Mouse (Mus musculus): ENCODE measurements at regions not wholly inside any gene's neighbourhood (a gene's known extent, or its start where the extent isn't known, plus 50 kb on each side); places are given as distances from the start of the nearest gene placed in this dataset.

DNA sequence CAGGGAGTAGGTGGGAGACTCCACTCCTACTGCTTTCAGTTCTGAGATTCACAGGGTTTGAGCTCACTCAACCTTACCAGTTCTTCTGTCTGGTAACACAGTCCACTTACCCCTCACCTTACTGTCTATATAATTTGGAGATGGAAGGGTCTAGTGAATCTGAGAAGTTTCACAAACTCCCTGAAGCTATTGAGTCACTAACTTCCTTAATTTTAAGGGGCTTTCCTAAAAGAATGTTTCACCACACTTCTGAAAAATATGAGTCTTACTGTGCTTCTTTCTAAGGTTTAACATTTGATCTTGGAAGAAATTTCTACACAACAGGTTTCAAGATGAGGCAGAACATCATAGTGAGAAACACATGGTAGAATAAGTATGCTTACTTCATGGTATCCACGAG, 166.6 kb upstream of the Tet2 start:
- WGBS, result 70% methylated on average over 1 of the region's 1 CpGs

DNA sequence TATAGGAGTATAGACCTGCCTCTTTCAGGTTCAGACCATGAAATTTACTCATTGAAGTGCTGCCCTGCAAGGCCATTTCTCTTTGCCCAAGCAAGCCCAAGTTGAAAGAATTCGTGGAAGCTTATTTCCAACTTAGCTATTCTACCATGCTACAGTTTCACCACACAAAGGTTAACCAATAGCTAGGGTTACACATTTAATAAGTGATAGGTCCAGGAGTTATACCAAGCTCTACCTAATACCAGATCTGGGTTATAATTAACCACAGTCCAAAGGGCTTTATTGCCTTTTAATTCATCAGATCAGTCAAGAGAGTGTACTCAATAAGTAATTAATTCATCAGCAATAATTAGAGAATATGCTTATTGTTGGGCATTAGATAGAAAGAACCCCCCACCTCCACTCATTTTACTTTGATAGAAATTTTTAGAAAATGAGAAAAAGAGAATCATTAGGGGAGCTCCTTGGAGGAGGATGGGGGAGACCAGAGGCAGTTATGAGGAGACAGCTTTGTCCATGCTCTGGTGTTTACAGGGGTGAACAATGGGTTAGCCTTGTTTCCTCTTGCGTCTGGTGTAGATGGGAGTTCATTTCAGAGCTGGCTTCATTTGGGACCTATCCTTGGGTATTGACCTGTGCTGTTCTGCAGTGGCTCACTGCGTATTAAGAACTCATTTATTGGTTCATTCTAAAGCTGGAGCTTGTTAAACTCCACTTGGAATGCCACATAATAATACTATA, 177.8 kb upstream of the Tet2 start:
- Histone ChIP-seq H3K9me3 (ENCODE audit: control insufficient read depth, low read length) (no peaks in the 10 kb centered on the region), H3K4me3 (ENCODE audit: low read depth, low read length) (no peak overlapping the region), H3K27me3 (ENCODE audit: control insufficient read depth, insufficient read depth, low read length) (no peaks in the 10 kb centered on the region), H3K36me3 (ENCODE audit: control insufficient read depth, insufficient read depth, low read length) (no peaks in the 10 kb centered on the region), H3K27ac (replicated peaks; ENCODE audit: low read depth, low read length) (no peak overlapping the region), H3K4me1 (ENCODE audit: control insufficient read depth, insufficient read depth, low read length) (no peaks in the 10 kb centered on the region), H3K4me2 (ENCODE audit: low read depth, severe bottlenecking) (no peak overlapping the region), H3K9ac (ENCODE audit: low read length) (no peak overlapping the region)
- ATAC-seq (ENCODE audit: insufficient number of reproducible peaks, low FRiP score, low TSS enrichment, low read depth) (no peak), DNase-seq (ENCODE audit: low spot score) (no peak)
- WGBS, result 75% methylated on average over 3 of the region's 3 CpGs

More for the DNA sequence above, 166.6 kb upstream of the Tet2 start:
- no peak overlapping the region for H3K27ac ChIP-seq (replicated peaks; ENCODE audit: low read depth, low read length)
- no peaks in the 10 kb centered on the region for H3K27me3 ChIP-seq (ENCODE audit: control insufficient read depth, insufficient read depth, low read length)
- H3K4me3 ChIP-seq (ENCODE audit: low read depth, low read length), result no peak overlapping the region
- H3K4me1 ChIP-seq (ENCODE audit: control insufficient read depth, insufficient read depth, low read length), result no peaks in the 10 kb centered on the region
- ATAC-seq (ENCODE audit: insufficient number of reproducible peaks, low FRiP score, low TSS enrichment, low read depth) (no peak), DNase-seq (ENCODE audit: low spot score) (no peak)
- no peaks in the 10 kb centered on the region for H3K9me3 ChIP-seq (ENCODE audit: control insufficient read depth, low read length)
- no peaks in the 10 kb centered on the region for H3K36me3 ChIP-seq (ENCODE audit: control insufficient read depth, insufficient read depth, low read length)
- H3K9ac ChIP-seq (ENCODE audit: low read length), result no peak overlapping the region
- H3K4me2 ChIP-seq (ENCODE audit: low read depth, severe bottlenecking), result no peak overlapping the region

DNA sequence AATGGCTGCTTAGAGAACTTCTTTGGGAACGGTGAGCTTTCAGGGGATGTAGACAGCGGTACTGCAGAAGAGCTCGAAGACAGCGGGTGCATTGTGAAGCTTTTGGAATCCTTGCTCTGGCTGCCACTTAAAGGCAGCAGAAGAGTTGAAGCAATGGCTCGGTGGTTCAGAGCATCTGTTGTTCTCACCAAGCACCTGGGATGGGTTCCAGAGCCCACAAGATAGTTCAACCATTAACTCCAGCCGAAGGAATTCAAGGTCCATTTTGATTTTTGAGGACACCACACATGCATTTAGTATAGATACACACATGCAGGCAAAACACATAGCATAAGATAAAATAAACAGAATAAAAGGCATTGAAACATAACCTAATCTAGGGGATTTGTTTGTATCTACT, 181.9 kb upstream of the Tet2 start:
- Histone ChIP-seq H3K4me3 (ENCODE audit: low read depth, low read length) (no peak overlapping the region), H3K9me3 (ENCODE audit: control insufficient read depth, low read length) (no peaks in the 10 kb centered on the region), H3K4me1 (ENCODE audit: control insufficient read depth, insufficient read depth, low read length) (no peaks in the 10 kb centered on the region), H3K27ac (replicated peaks; ENCODE audit: low read depth, low read length) (no peak overlapping the region), H3K27me3 (ENCODE audit: control insufficient read depth, insufficient read depth, low read length) (no peaks in the 10 kb centered on the region), H3K36me3 (ENCODE audit: control insufficient read depth, insufficient read depth, low read length) (no peaks in the 10 kb centered on the region), H3K9ac (ENCODE audit: low read length) (no peak overlapping the region), H3K4me2 (ENCODE audit: low read depth, severe bottlenecking) (no peak overlapping the region)
- ATAC-seq (ENCODE audit: insufficient number of reproducible peaks, low FRiP score, low TSS enrichment, low read depth), result no peak
- no peak for DNase-seq (ENCODE audit: low spot score)
- WGBS, result 91% methylated on average over 6 of the region's 6 CpGs

DNA sequence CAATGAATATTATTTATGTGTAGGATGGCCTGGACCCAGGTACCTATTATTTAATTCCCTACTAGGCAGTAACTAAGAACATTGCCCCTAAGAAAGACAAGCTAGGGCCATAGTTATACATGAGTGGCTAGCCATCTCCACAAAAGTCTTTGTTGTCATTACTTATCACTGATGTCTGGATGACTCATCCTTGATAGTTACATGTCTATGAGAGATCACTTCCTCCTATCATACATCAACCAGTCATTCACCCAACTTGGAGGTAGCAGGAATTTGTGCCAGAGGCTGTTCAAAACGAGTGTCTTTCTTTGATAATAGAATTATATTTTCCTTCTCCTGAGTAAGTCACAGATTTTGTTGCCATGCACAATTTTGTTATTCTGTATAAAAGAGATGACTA, 190.7 kb upstream of the Tet2 start:
- H3K9ac ChIP-seq (ENCODE audit: low read length), result no peak overlapping the region
- H3K27ac ChIP-seq (replicated peaks; ENCODE audit: low read depth, low read length), result no peak overlapping the region
- H3K9me3 ChIP-seq (ENCODE audit: control insufficient read depth, low read length), result no peaks in the 10 kb centered on the region
- WGBS, result 73% methylated on average over 1 of the region's 1 CpGs
- ATAC-seq (ENCODE audit: insufficient number of reproducible peaks, low FRiP score, low TSS enrichment, low read depth), result no peak
- no peak for DNase-seq (ENCODE audit: low spot score)
- H3K36me3 ChIP-seq (ENCODE audit: control insufficient read depth, insufficient read depth, low read length), result no peaks in the 10 kb centered on the region
- no peaks in the 10 kb centered on the region for H3K27me3 ChIP-seq (ENCODE audit: control insufficient read depth, insufficient read depth, low read length)
- no peak overlapping the region for H3K4me3 ChIP-seq (ENCODE audit: low read depth, low read length)
- H3K4me1 ChIP-seq (ENCODE audit: control insufficient read depth, insufficient read depth, low read length), result no peaks in the 10 kb centered on the region
- no peak overlapping the region for H3K4me2 ChIP-seq (ENCODE audit: low read depth, severe bottlenecking)

DNA sequence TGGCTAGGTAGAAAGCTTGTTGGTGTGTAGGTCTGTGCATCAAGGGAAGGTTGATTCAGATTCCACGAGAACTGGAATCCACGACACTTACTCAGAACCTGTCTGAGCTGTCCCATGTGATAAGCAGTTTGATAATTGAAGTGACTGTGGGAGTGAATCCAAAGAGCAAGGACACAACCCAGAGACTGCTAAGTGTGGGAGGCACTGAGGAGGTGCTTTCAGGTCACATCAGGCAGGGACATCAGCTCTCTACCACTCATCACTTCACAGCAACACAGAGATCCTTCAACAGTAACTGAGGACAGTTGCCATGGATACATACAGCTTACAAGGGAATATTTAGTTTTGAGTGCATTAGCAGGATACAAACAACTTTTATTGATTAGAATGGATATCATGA, 194.0 kb upstream of the Tet2 start:
- Histone ChIP-seq H3K4me3 (ENCODE audit: low read depth, low read length) (no peak overlapping the region), H3K9me3 (ENCODE audit: control insufficient read depth, low read length) (no peaks in the 10 kb centered on the region), H3K9ac (ENCODE audit: low read length) (no peak overlapping the region), H3K27ac (replicated peaks; ENCODE audit: low read depth, low read length) (no peak overlapping the region), H3K4me1 (ENCODE audit: control insufficient read depth, insufficient read depth, low read length) (no peaks in the 10 kb centered on the region), H3K4me2 (ENCODE audit: low read depth, severe bottlenecking) (no peak overlapping the region), H3K27me3 (ENCODE audit: control insufficient read depth, insufficient read depth, low read length) (no peaks in the 10 kb centered on the region), H3K36me3 (ENCODE audit: control insufficient read depth, insufficient read depth, low read length) (no peaks in the 10 kb centered on the region)
- no peak for DNase-seq (ENCODE audit: low spot score)
- WGBS, result 85% methylated on average over 2 of the region's 2 CpGs
- ATAC-seq (ENCODE audit: insufficient number of reproducible peaks, low FRiP score, low TSS enrichment, low read depth), result no peak

DNA sequence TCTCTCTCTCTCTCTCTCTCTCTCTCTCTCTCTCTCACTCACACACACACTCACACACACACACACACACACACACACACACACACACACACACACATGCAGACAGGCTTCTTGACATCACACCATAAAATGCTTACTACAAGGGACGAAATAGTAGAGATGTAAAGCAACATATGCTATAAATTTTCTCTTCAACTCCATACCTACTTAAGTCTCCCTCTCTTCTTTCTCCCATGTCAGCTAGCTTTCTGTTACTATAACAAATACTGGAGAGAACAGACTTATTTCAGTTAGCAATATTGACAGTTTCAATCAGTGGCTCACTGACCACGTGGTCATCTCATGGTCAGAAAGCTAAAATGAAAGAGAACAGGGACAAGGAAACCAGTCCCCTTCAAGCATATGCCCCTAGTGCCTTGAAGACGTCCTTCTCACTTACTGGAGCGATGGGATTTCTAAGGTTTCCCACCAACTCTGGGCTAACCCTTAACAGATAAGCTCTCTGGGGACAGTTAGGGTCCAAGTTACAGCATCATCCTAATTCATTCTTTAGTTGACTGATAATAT, 199.7 kb upstream of the Tet2 start:
- Histone ChIP-seq H3K27ac (replicated peaks; ENCODE audit: low read depth, low read length) (no peak overlapping the region), H3K36me3 (ENCODE audit: control insufficient read depth, insufficient read depth, low read length) (no peaks in the 10 kb centered on the region), H3K4me1 (ENCODE audit: control insufficient read depth, insufficient read depth, low read length) (no peaks in the 10 kb centered on the region), H3K4me2 (ENCODE audit: low read depth, severe bottlenecking) (no peak overlapping the region), H3K4me3 (ENCODE audit: low read depth, low read length) (no peak overlapping the region), H3K27me3 (ENCODE audit: control insufficient read depth, insufficient read depth, low read length) (no peaks in the 10 kb centered on the region), H3K9ac (ENCODE audit: low read length) (no peak overlapping the region), H3K9me3 (ENCODE audit: control insufficient read depth, low read length) (no peaks in the 10 kb centered on the region)
- ATAC-seq (ENCODE audit: insufficient number of reproducible peaks, low FRiP score, low TSS enrichment, low read depth) (no peak), DNase-seq (ENCODE audit: low spot score) (no peak)
- 73% methylated on average over 4 of the region's 4 CpGs for WGBS

DNA sequence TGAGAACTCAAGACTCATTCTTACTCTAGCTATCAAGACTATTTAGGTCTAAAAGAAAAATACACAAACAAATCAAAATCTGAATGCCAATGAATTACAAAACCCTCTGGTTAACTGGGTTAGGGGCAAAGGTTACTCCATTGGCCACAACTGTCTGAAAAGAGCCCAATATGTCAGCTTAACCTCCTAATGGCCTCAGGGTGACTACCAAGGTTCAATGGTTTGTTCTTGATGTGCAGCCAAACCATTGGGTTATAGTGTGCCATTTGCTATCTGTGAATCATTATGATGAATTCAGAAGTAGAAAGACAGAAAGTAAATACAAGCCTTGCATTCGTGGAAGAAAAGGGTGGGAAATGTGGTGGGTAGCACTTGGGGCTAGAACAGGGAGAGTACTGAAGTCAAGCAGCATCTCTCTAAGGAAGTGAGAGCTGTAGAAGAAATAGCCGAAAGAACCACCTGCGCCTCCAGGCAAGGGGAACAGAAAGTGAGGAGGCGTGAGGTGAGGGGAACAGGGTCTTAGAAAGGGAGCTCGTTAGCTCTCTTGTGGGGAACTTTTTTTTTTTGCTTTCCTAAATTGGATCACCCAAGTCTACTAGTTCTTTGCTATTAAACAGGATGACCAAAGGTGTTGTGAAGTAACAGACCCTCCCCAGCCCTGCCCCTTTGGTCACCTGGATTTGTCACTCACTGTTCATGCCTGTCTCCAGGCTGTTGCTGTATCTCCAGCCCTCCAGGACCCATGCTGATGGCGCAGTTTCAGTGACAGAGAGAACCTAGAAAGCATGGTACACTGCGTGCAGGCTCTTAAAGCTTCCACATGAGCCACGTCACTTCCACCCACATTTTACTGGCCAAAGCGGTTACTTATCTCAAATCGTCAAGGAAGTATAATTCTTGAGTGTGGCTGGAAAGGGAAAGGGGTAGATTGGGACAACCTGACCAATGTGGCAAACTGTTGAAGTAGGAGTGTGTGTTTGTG, 204.1 kb upstream of the Tet2 start:
- Histone ChIP-seq H3K4me1 (ENCODE audit: control insufficient read depth, insufficient read depth, low read length) (no peaks in the 10 kb centered on the region), H3K27me3 (ENCODE audit: control insufficient read depth, insufficient read depth, low read length) (no peaks in the 10 kb centered on the region), H3K9ac (ENCODE audit: low read length) (no peak overlapping the region), H3K9me3 (ENCODE audit: control insufficient read depth, low read length) (no peaks in the 10 kb centered on the region), H3K27ac (replicated peaks; ENCODE audit: low read depth, low read length) (no peak overlapping the region), H3K4me2 (ENCODE audit: low read depth, severe bottlenecking) (no peak overlapping the region), H3K4me3 (ENCODE audit: low read depth, low read length) (no peak overlapping the region), H3K36me3 (ENCODE audit: control insufficient read depth, insufficient read depth, low read length) (no peaks in the 10 kb centered on the region)
- WGBS, result 77% methylated on average over 10 of the region's 10 CpGs
- DNase-seq (ENCODE audit: low spot score) (no peak), ATAC-seq (ENCODE audit: insufficient number of reproducible peaks, low FRiP score, low TSS enrichment, low read depth) (no peak)

DNA sequence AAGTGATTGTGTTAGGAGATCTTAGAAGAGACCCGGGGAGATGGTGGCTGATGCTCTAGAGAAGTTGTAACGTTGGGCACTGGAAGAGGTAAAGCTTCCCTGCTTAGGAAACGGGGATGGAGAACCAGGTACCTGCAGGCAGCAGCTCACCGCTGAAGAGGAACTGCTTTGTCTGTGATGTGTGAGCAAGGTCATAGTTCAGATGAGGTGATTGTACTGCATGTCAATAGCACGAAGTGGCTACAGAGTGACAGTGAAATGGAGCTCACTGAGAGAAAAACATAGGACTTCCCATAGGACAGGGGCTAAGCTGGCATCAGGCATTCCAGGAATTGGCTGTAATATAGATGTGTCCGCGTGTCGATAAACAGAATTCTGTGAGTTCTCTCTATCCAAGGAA, 205.1 kb upstream of the Tet2 start:
- ATAC-seq (ENCODE audit: insufficient number of reproducible peaks, low FRiP score, low TSS enrichment, low read depth), result no peak
- H3K4me2 ChIP-seq (ENCODE audit: low read depth, severe bottlenecking), result no peak overlapping the region
- 85% methylated on average over 8 of the region's 8 CpGs for WGBS

More for the DNA sequence above, 205.1 kb upstream of the Tet2 start:
- Histone ChIP-seq H3K9me3 (ENCODE audit: control insufficient read depth, low read length) (no peaks in the 10 kb centered on the region), H3K27me3 (ENCODE audit: control insufficient read depth, insufficient read depth, low read length) (no peaks in the 10 kb centered on the region), H3K9ac (ENCODE audit: low read length) (no peak overlapping the region), H3K4me1 (ENCODE audit: control insufficient read depth, insufficient read depth, low read length) (no peaks in the 10 kb centered on the region), H3K27ac (replicated peaks; ENCODE audit: low read depth, low read length) (no peak overlapping the region), H3K4me3 (ENCODE audit: low read depth, low read length) (no peak overlapping the region), H3K36me3 (ENCODE audit: control insufficient read depth, insufficient read depth, low read length) (no peaks in the 10 kb centered on the region)
- DNase-seq (ENCODE audit: low spot score), result no peak

All from limb, embryonic 11.5 days (tissue).